Mouse (Mus musculus) stomach, postnatal 0 days (tissue): ENCODE measurements around the gene Lmnb2. TPM values are rescaled to one million over a fixed set of nuclear protein-coding genes. Genes with fewer than 3 reads are reported as not detected.

Source experiments
- ATAC-seq: fragments of 200-750 bp; cut with Nextera tagmentation; 2 replicates; pipeline ENCODE4 v1.8.0; 2017; ENCODE audit not compliant: low FRiP score, low TSS enrichment
- DNase-seq: peaks from one replicate; pipeline ENCODE4 v3.0.0-alpha.2; 2016; ENCODE audit warnings: low spot score
- H3K27ac ChIP-seq: fragments of 300-500 bp; sonication (generic); replicated peaks from 2 replicates; pipeline ENCODE4 v1.5.1; 2014; ENCODE audit warnings: mild to moderate bottlenecking, control low read depth
- H3K27me3 ChIP-seq: fragments of 300-500 bp; sonication (generic); 2 replicates; pipeline ENCODE4 v1.6.1; 2014; ENCODE audit warnings: low read length; ENCODE audit not compliant: control insufficient read depth, insufficient read depth
- H3K36me3 ChIP-seq: fragments of 300-500 bp; sonication (generic); 2 replicates; pipeline ENCODE4 v1.6.1; 2014; ENCODE audit warnings: low read length, mixed read lengths; ENCODE audit not compliant: control insufficient read depth, insufficient read depth
- H3K4me1 ChIP-seq: fragments of 300-500 bp; sonication (generic); replicated peaks from 2 replicates; pipeline ENCODE4 v1.6.1; 2014; ENCODE audit warnings: antibody characterized with exemption; ENCODE audit not compliant: control insufficient read depth, insufficient read depth
- H3K4me2 ChIP-seq: fragments of 300-500 bp; sonication (generic); replicated peaks from 2 replicates; pipeline ENCODE4 v1.6.1; 2014; ENCODE audit warnings: low read depth, mild to moderate bottlenecking, control low read depth, moderate library complexity
- H3K4me3 ChIP-seq: fragments of 300-500 bp; sonication (generic); 2 replicates; pipeline ENCODE4 v1.5.1; 2014; ENCODE audit warnings: low read depth, low read length, control low read depth
- H3K9ac ChIP-seq: fragments of 300-500 bp; sonication (generic); 2 replicates; pipeline ENCODE4 v1.6.1; 2014; ENCODE audit warnings: mild to moderate bottlenecking, low read length, control low read depth, mixed read lengths
- H3K9me3 ChIP-seq: fragments of 300-500 bp; sonication (generic); 2 replicates; pipeline ENCODE4 v1.6.1; 2016; ENCODE audit warnings: low read length; ENCODE audit not compliant: control insufficient read depth
- CTCF ChIP-seq: IDR thresholded peaks from 2 replicates; pipeline ENCODE4 v1.5.1; 2016; ENCODE audit warnings: antibody characterized with exemption, low read depth, mild to moderate bottlenecking, moderate library complexity
- EP300 ChIP-seq: optimal IDR thresholded peaks from 2 replicates; pipeline ENCODE3; 2016; ENCODE audit warnings: antibody characterized with exemption
- WGBS: fragments of 180-500 bp; shearing (Covaris S2); extraction: QIAGEN DNeasy Blood & Tissue Kit; methylation state at CpG from one replicate; pipeline ENCODE4 v1.1.7; 2014; 5-methylcytosine and 5-hydroxymethylcytosine counted together
- polyA plus RNA-seq: library from polyadenylated mRNA; unstranded; fragments of >200 nt; fragmentation: Nextera tagmentation; extraction: Ambion mirVana; gene quantifications from 2 replicates; pipeline ENCODE4 v1.2.1, GENCODE M21; 2015

Lmnb2 gene
- polyA plus RNA-seq, 1 experiment from 2014 or later: 12.4 TPM

DNA sequence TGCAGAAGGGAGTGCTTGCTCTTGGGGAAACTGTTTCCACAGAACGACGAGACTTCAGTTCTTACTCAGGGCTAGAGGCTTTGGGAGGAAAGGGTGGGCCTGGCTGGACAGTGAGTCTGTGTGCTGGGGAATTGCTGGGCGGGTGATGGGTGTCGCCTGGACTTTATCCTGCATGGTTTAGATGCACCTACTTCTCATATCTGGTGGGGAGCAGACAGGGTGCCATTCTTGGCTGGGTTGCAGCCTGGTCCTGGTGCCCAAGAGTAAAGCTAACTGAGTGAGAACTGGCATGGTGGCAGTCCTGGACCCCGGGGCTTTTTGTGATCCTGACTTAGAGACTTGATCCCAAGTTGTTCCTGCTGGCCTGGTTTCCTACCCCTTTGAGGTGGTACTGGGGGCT lies 61.1 kb downstream of the Lmnb2 start:
- no peaks in the 10 kb centered on the region for H3K27me3 ChIP-seq
- H3K4me1 ChIP-seq: peaks cover 2% of the 10 kb centered on the region; the same call in 1 of the 2 replicates
- 0 out of 2 replicates have a peak, but pooled peaks cover 3% of the 10 kb centered on the region for H3K36me3 ChIP-seq
- ATAC-seq (no peak), DNase-seq (no peak)
- no peak overlapping the region for H3K27ac ChIP-seq
- WGBS: 64% methylated on average over 5 of the region's 5 CpGs
- H3K4me2 ChIP-seq: no peak overlapping the region
- H3K4me3 ChIP-seq: no peak overlapping the region
- no peak for TF ChIP-seq CTCF
- TF ChIP-seq EP300: no peak
- no peaks in the 10 kb centered on the region for H3K9me3 ChIP-seq
- no peak overlapping the region for H3K9ac ChIP-seq

DNA sequence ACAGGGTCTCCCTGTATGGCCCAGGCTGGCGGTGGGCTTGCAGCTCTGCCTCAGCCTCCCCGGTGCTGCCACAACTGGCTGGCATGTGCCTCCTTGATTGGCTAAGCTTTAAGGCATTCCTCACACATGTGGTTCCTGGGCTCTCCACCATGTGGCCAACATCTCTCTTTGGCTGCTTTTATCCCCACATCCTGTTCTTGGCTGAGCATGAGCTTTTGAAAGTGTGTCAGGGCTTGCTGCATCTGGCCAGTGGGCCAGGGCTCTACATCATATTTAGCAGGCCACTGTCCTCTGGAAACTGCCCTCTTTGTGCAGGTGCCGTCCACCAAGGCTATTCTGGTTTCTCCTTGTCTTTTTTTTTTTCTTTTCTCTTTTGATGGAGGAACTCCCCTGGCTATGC lies 61.8 kb downstream of the Lmnb2 start:
- TF ChIP-seq EP300 (no peak), CTCF (peak; percentile 42)
- Histone ChIP-seq H3K9ac (no peak overlapping the region; the same call in 1 of the 2 replicates), H3K4me1 (peaks cover 2% of the 10 kb centered on the region; the same call in 1 of the 2 replicates), H3K9me3 (no peaks in the 10 kb centered on the region), H3K36me3 (no peaks in the 10 kb centered on the region), H3K4me2 (peak overlapping the region; percentile 100; the same call in 1 of the 2 replicates), H3K27me3 (no peaks in the 10 kb centered on the region), H3K4me3 (no peak overlapping the region; the same call in 1 of the 2 replicates), H3K27ac (no peak overlapping the region)
- no peak for DNase-seq
- ATAC-seq: no peak
- 74% methylated on average over 3 of the region's 3 CpGs for WGBS

- H3K4me1 ChIP-seq: peaks cover 2% of the 10 kb centered on the region; the same call in 1 of the 2 replicates
- H3K27ac ChIP-seq: no peak overlapping the region
- no peaks in the 10 kb centered on the region for H3K9me3 ChIP-seq
- ATAC-seq (no peak; the same call in 1 of the 2 replicates), DNase-seq (no peak)
- TF ChIP-seq EP300 (no peak), CTCF (no peak)
- H3K27me3 ChIP-seq: no peaks in the 10 kb centered on the region
- peak overlapping the region; percentile 85 for H3K9ac ChIP-seq
- H3K4me2 ChIP-seq: peak overlapping the region; percentile 100
- WGBS: 16% methylated on average over 11 of the region's 11 CpGs
- no peaks in the 10 kb centered on the region for H3K36me3 ChIP-seq
- peak overlapping the region; percentile 86 for H3K4me3 ChIP-seq
These were observed 62.3 kb downstream of the Lmnb2 start for GRCm38 (mm10) chr10:80855749-80856073.

DNA sequence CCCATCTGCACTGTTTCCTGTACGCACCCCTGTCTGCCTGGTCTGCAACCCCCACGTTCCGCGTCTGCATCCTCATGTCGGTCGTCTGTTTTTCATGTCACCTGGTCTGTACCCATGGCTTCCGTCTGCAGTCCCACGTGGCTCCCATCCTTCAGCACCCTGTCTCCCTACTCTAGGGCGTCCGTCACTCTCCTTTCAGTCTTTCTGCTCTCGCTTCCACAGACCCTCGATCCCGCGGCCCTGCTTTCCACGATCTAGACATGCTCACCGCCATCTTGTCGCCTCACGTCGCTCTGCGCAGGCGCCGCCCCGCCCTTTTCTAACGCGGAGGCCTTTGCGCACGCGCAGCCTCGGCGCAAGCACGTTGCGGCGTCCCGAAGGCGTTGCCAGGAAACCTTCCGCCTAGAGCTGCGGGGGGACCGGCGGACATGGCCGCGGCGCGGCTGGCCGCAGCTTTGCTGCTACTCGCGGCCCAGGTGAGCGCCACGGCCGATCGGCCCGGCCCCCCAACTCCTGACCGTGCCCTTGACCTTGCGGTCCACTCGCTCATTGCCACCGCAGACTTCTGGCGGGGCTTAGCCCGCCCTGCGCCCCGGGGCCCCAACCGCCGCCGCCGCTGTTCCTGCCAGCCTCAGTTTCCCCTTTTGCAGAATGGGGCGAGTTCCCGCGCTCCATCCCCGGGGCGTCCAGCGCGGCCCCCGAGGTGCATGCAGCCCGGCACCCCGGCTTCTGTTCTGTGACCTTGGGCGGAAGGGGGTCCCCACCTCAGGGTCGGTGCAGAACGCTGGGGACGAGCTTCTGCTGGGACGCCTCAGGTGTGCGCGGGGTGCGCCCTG lies 62.9 kb downstream of the Lmnb2 start, which contains the start of the genes Lsm7 and Sppl2b:
Gene Lsm7 (minus strand): TSS at position 297 of the 836 bp plus-strand sequence.
Gene Sppl2b (plus strand): TSS at position 363 of the 836 bp plus-strand sequence.
- Histone ChIP-seq H3K4me3 (peak within 1 kb of the TSS; percentile 86), H3K4me2 (peak within 1 kb of the TSS; percentile 100), H3K27ac (no peak within 1 kb of the TSS; the same call in 1 of the 2 replicates), H3K9me3 (no peaks in the 10 kb centered on the region), H3K36me3 (no peaks in the 10 kb centered on the region), H3K4me1 (peaks cover 2% of the 10 kb centered on the region; the same call in 1 of the 2 replicates), H3K27me3 (no peaks in the 10 kb centered on the region), H3K9ac (peak within 1 kb of the TSS; percentile 85)
- no peak for TF ChIP-seq CTCF
- no peak for TF ChIP-seq EP300
- WGBS: under 1% methylated on average over 81 of the region's 81 CpGs
- peak; percentile 96 for DNase-seq
- ATAC-seq: peak; percentile 76

Other genes starting within 250 kb of the Lmnb2 start
- gene Mknk2, start 240.1 kb downstream of the Lmnb2 start, polyA plus RNA-seq: 55.2 and 61.7 TPM in 2 replicates
- gene Mob3a, start 216.3 kb downstream of the Lmnb2 start, polyA plus RNA-seq: 22.9 and 23.9 TPM in 2 replicates
- gene Izumo4, start 216.1 kb downstream of the Lmnb2 start, polyA plus RNA-seq: 14.8 and 18.0 TPM in 2 replicates
- 38.7 and 42.7 TPM in 2 replicates for gene Ap3d1, start 176.0 kb downstream of the Lmnb2 start, polyA plus RNA-seq
- gene Dot1l, start 163.0 kb downstream of the Lmnb2 start, polyA plus RNA-seq: 5.4 and 6.2 TPM in 2 replicates
- gene Sf3a2, start 120.0 kb downstream of the Lmnb2 start, polyA plus RNA-seq: 27.7 and 31.8 TPM in 2 replicates
- 62.0 and 65.8 TPM in 2 replicates for gene Plekhj1, start 119.6 kb downstream of the Lmnb2 start, polyA plus RNA-seq
- 6.8 and 6.9 TPM in 2 replicates for gene Amh, start 113.0 kb downstream of the Lmnb2 start, polyA plus RNA-seq
- 0.86 and 0.96 TPM in 2 replicates for gene Jsrp1, start 104.7 kb downstream of the Lmnb2 start, polyA plus RNA-seq
- 1,070 and 1,103 TPM in 2 replicates for gene Oaz1, start 91.6 kb downstream of the Lmnb2 start, polyA plus RNA-seq
- 0.12 and 0.17 TPM in 2 replicates for gene Lingo3, start 74.2 kb downstream of the Lmnb2 start, polyA plus RNA-seq
- gene Lsm7, start 63.0 kb downstream of the Lmnb2 start, polyA plus RNA-seq: 176 and 180 TPM in 2 replicates
- 17.7 and 23.0 TPM in 2 replicates for gene Sppl2b, start 63.0 kb downstream of the Lmnb2 start, polyA plus RNA-seq
- gene Tmprss9, start 46.4 kb downstream of the Lmnb2 start, polyA plus RNA-seq: 2.0 and 2.2 TPM in 2 replicates
- 292 and 304 TPM in 2 replicates for gene Timm13, start 17.3 kb downstream of the Lmnb2 start, polyA plus RNA-seq
- gene Gadd45b, start 11.8 kb upstream of the Lmnb2 start, polyA plus RNA-seq: 59.5 and 62.2 TPM in 2 replicates
- gene Gng7, start 96.7 kb upstream of the Lmnb2 start, polyA plus RNA-seq: 1.3 and 1.8 TPM in 2 replicates
- gene Diras1, start 107.4 kb upstream of the Lmnb2 start, polyA plus RNA-seq: 0.40 and 0.42 TPM in 2 replicates
- gene Slc39a3, start 119.2 kb upstream of the Lmnb2 start, polyA plus RNA-seq: 11.0 and 11.1 TPM in 2 replicates
- gene Sgta, start 141.9 kb upstream of the Lmnb2 start, polyA plus RNA-seq: 93.7 and 98.7 TPM in 2 replicates
- 77.2 and 83.8 TPM in 2 replicates for gene Thop1, start 151.8 kb upstream of the Lmnb2 start, polyA plus RNA-seq
- 9.3 and 10.4 TPM in 2 replicates for gene Creb3l3, start 180.6 kb upstream of the Lmnb2 start, polyA plus RNA-seq
- 135 and 142 TPM in 2 replicates for gene Map2k2, start 187.7 kb upstream of the Lmnb2 start, polyA plus RNA-seq
- gene Zbtb7a, start 217.0 kb upstream of the Lmnb2 start, polyA plus RNA-seq: 87.5 and 94.1 TPM in 2 replicates
- gene Pias4, start 249.7 kb upstream of the Lmnb2 start, polyA plus RNA-seq: 18.7 and 20.9 TPM in 2 replicates